Mouse (Mus musculus) stomach, embryonic 14.5 days (tissue): Measurements from ENCODE around the gene Hist1h2bb. TPM values are rescaled to one million over a fixed set of nuclear protein-coding genes. Genes with fewer than 3 reads are reported as not detected.
"Not testable (repeated sequence)": the region's sequence is repeated elsewhere in the genome, so short reads cannot be mapped to it uniquely, and the experiment has no call there.

Experiments
- ATAC-seq: fragments of 200-750 bp; cut with Nextera tagmentation; 2 replicates; pipeline ENCODE4 v1.8.0; 2017; ENCODE audit warnings: low read depth, moderate TSS enrichment; ENCODE audit not compliant: insufficient number of reproducible peaks, insufficient read depth, low FRiP score
- H3K27ac ChIP-seq: fragments of 300-500 bp; sonication (generic); 2 replicates; pipeline ENCODE4 v1.5.1; 2014; ENCODE audit warnings: mild to moderate bottlenecking, low read length, moderate library complexity, mixed read lengths
- H3K27me3 ChIP-seq: fragments of 300-500 bp; sonication (generic); 2 replicates; pipeline ENCODE4 v1.6.1; 2014; ENCODE audit warnings: low read length, control low read depth, mixed read lengths; ENCODE audit not compliant: control insufficient read depth, insufficient read depth
- H3K36me3 ChIP-seq: fragments of 300-500 bp; sonication (generic); 2 replicates; pipeline ENCODE4 v1.6.1; 2014; ENCODE audit warnings: mild to moderate bottlenecking, control low read depth, low read length, moderate library complexity, mixed read lengths; ENCODE audit not compliant: control insufficient read depth, insufficient read depth
- H3K4me1 ChIP-seq: fragments of 300-500 bp; sonication (generic); 2 replicates; pipeline ENCODE4 v1.6.1; 2014; ENCODE audit warnings: low read length, control low read depth, mixed read lengths; ENCODE audit not compliant: control insufficient read depth, insufficient read depth
- H3K4me2 ChIP-seq: fragments of 300-500 bp; sonication (generic); replicated peaks from 2 replicates; pipeline ENCODE4 v1.6.1; 2014; ENCODE audit warnings: low read depth, low read length, control low read depth
- H3K4me3 ChIP-seq: fragments of 300-500 bp; sonication (generic); 2 replicates; pipeline ENCODE4 v1.5.1; 2014; ENCODE audit warnings: low read depth, low read length, control low read depth
- H3K9ac ChIP-seq: fragments of 300-500 bp; sonication (generic); replicated peaks from 2 replicates; pipeline ENCODE4 v1.6.1; 2014; ENCODE audit warnings: low read depth, mild to moderate bottlenecking, control low read depth, low read length, moderate library complexity, mixed read lengths
- H3K9me3 ChIP-seq: fragments of 300-500 bp; sonication (generic); 2 replicates; pipeline ENCODE4 v1.6.1; 2016; ENCODE audit warnings: low read depth, low read length, control low read depth; ENCODE audit not compliant: control insufficient read depth
- WGBS: fragments of 180-500 bp; shearing (Covaris S2); extraction: QIAGEN DNeasy Blood & Tissue Kit; methylation state at CpG from one replicate; pipeline ENCODE4 v1.1.7; 2014; 5-methylcytosine and 5-hydroxymethylcytosine counted together
- polyA plus RNA-seq: library from polyadenylated mRNA; unstranded; fragments of >200 nt; fragmentation: Nextera tagmentation; extraction: Ambion mirVana; gene quantifications from 2 replicates; pipeline ENCODE4 v1.2.1, GENCODE M21; 2014

Gene Hist1h2bb
- polyA plus RNA-seq, 1 experiment from 2014 or later: 2.0 TPM

DNA sequence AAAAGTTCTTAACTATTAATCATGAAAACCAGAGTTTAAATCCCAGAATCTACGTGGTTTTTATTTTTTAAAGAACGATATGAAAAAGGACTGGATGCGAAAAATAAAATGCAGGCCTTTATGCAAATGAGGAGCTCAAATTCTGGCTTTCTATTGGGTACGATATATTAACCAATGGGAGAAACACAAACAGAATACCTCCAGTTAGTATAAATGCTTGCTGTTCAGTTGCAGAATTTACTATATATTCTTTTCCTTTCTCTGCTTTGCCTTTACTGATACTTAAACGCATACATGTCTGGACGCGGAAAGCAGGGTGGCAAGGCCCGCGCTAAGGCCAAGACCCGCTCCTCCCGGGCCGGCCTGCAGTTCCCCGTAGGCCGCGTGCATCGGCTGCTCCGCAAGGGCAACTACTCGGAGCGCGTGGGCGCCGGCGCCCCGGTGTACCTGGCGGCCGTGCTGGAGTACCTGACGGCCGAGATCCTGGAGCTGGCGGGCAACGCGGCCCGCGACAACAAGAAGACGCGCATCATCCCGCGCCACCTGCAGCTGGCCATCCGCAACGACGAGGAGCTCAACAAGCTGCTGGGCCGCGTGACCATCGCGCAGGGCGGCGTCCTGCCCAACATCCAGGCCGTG is 4.4 kb downstream of the Hist1h2bb start, which contains the start of gene Hist1h2ab:
Gene Hist1h2ab, plus strand, starts transcription at position 288 of the 639 bp plus-strand sequence.
- H3K27me3 ChIP-seq, H3K9me3 ChIP-seq, H3K36me3 ChIP-seq: not testable (repeated sequence)
- peak within 1 kb of the TSS; percentile 45 for H3K9ac ChIP-seq
- WGBS: under 1% methylated on average over 27 of the region's 47 CpGs
- peak within 1 kb of the TSS; percentile 53 for H3K4me2 ChIP-seq
- peak within 1 kb of the TSS; percentile 96 for H3K27ac ChIP-seq
- ATAC-seq: peak; percentile 47
- H3K4me3 ChIP-seq: peak within 1 kb of the TSS; percentile 37
- peaks cover 18% of the 10 kb centered on the region for H3K4me1 ChIP-seq

DNA sequence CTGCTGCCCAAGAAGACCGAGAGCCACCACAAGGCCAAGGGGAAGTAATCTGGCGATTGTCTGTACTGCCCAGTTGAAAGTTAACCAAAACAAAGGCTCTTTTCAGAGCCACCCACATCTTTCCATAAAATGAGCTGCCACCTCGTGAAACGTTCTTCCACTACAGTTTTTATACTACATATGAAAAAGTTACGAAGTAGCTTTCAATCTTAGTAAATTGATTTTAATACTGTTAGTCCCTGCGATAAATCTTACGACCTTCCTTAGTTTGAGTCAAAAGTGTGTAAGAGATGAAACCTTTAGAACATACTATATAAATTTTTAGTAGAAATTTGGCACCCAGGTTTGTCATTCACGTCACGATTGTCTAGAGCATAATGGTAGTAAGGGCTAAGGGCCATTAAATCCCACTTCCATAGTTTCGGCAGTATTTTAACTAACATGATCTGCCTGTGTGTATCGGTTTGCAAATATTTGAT is 5.0 kb downstream of the Hist1h2bb start:
- ATAC-seq: no peak
- Histone ChIP-seq H3K27me3 (no peaks in the 10 kb centered on the region), H3K4me1 (peaks cover 18% of the 10 kb centered on the region), H3K4me2 (peak overlapping the region; percentile 53), H3K4me3 (peak overlapping the region; percentile 37), H3K9ac (peak overlapping the region; percentile 45), H3K9me3 (no peaks in the 10 kb centered on the region), H3K36me3 (no peaks in the 10 kb centered on the region), H3K27ac (peak overlapping the region; percentile 96)
- WGBS: 2% methylated on average over 11 of the region's 11 CpGs

DNA sequence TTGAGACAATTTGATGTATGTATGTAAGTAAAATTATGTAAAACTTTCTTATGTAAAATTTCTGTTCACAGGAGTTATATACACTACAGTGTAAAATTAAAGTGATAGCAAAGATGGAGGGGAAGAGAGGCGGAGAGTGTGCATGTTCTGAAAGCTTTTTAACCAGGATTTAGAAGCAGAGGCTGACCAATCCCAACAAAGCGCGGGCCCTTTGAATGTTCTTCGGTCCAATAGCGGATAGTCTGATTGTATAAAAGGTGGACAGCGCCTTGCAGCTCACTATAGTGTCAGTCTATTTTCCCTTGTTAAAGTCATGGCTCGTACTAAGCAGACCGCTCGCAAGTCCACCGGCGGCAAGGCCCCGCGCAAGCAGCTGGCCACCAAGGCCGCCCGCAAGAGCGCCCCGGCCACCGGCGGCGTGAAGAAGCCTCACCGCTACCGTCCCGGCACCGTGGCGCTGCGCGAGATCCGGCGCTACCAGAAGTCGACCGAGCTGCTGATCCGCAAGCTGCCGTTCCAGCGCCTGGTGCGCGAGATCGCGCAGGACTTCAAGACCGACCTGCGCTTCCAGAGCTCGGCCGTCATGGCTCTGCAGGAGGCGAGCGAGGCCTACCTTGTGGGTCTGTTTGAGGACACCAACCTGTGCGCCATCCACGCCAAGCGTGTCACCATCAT is 5.7 kb downstream of the Hist1h2bb start, which contains the start of gene Hist1h3b:
Gene Hist1h3b, plus strand, starts transcription at position 201 of the 675 bp plus-strand sequence.
- Histone ChIP-seq H3K4me1 (peaks cover 18% of the 10 kb centered on the region), H3K27ac (peak within 1 kb of the TSS; percentile 96), H3K9ac (peak within 1 kb of the TSS; percentile 45), H3K4me2 (peak within 1 kb of the TSS; percentile 53), H3K4me3 (peak within 1 kb of the TSS; percentile 37)
- under 1% methylated on average over 18 of the region's 47 CpGs for WGBS
- H3K9me3 ChIP-seq, H3K36me3 ChIP-seq, H3K27me3 ChIP-seq: not testable (repeated sequence)
- ATAC-seq: peak; percentile 89

DNA sequence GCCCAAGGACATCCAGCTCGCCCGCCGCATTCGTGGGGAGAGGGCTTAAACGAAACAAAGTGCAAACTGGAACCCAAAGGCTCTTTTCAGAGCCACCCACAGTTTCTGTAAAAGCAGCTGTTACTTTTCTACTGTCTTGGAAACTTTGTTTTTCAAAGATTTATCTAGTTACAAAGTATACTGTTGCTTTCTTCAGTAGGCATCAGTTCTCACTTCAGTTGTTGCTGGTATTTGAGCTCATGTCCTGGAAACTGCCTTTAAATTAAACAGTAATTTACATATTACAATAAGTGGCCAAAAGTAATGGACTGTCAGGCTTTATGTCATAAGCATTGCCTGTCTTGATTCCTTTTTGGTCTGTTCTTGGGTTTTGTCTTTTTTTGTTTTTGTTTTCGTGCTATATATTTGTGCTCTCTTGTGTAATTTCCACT is 6.2 kb downstream of the Hist1h2bb start:
- H3K4me3 ChIP-seq: peak overlapping the region; percentile 37
- peak overlapping the region; percentile 34 for H3K9ac ChIP-seq
- peaks cover 18% of the 10 kb centered on the region for H3K4me1 ChIP-seq
- no peak for ATAC-seq
- H3K27ac ChIP-seq: peak overlapping the region; percentile 79; the same call in 1 of the 2 replicates
- no peaks in the 10 kb centered on the region for H3K27me3 ChIP-seq
- no peaks in the 10 kb centered on the region for H3K9me3 ChIP-seq
- no peaks in the 10 kb centered on the region for H3K36me3 ChIP-seq
- 2% methylated on average over 6 of the region's 6 CpGs for WGBS
- peak overlapping the region; percentile 40 for H3K4me2 ChIP-seq

DNA sequence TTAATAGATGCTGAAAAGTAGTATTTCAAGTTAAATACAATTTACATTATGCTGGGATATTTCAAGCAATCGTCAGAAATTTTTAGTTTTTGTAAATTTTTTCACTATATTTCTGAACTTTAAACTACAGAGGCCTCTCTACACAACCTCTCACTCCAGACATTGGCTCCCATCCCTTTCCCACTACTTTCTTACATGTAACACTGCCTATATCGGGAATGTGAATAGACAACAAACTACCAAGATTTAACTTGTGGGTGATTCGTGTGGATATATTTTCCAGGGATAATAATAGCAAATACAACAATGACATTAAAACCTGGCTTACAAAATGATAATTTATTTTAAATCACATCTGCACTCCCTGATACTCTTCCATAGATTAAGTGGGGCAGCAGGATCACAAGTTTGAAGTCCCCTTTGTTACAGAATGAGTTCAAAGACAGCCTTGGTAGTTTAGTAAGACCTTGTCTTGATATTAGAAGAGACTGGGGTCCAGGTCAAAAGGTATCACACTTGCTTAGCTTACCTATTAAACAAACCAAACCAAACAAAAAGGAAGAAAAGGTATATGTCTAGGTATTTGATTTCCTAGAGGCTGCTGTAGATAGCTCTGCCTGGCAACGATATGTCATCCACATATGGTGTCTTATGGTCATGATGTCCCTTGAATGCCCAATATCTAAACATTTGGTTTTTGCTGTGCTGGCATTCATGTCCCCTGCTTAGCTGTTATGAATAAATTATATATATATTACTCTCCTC is 7.0 kb downstream of the Hist1h2bb start:
- peak overlapping the region; percentile 34; the same call in 1 of the 2 replicates for H3K9ac ChIP-seq
- WGBS: 46% methylated on average over 4 of the region's 4 CpGs

DNA sequence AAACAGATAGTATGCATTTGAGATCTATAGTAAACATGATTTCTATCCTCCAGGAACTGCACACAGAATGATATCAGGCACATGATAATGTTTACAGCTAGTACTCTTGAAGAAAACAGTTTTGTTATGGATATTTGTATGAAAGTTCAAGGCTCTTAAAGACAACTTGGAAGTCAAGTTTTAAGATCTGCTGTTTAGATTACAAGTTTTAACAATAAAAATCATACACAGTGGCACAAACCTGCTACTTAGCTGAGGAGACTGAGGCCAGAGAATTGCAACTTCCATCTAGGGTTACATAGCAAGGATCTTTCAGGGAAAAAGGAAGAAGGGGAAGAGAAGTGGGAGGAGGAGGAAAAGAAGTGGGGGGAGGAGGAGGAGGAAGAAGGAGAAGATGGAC is 8.5 kb downstream of the Hist1h2bb start:
- Histone ChIP-seq H3K36me3 (no peaks in the 10 kb centered on the region), H3K27me3 (no peaks in the 10 kb centered on the region), H3K9me3 (no peaks in the 10 kb centered on the region), H3K9ac (no peak overlapping the region), H3K4me3 (no peak overlapping the region), H3K4me1 (peaks cover 9% of the 10 kb centered on the region), H3K4me2 (no peak overlapping the region), H3K27ac (no peak overlapping the region)
- ATAC-seq: no peak

More for the DNA sequence above, 7.0 kb downstream of the Hist1h2bb start:
- no peaks in the 10 kb centered on the region for H3K36me3 ChIP-seq
- peak overlapping the region; percentile 40 for H3K4me2 ChIP-seq
- H3K27me3 ChIP-seq: no peaks in the 10 kb centered on the region
- peaks cover 11% of the 10 kb centered on the region; the same call in 1 of the 2 replicates for H3K4me1 ChIP-seq
- H3K4me3 ChIP-seq: peak overlapping the region; percentile 37; the same call in 1 of the 2 replicates
- no peaks in the 10 kb centered on the region for H3K9me3 ChIP-seq
- peak overlapping the region; percentile 79; the same call in 1 of the 2 replicates for H3K27ac ChIP-seq
- no peak for ATAC-seq

DNA sequence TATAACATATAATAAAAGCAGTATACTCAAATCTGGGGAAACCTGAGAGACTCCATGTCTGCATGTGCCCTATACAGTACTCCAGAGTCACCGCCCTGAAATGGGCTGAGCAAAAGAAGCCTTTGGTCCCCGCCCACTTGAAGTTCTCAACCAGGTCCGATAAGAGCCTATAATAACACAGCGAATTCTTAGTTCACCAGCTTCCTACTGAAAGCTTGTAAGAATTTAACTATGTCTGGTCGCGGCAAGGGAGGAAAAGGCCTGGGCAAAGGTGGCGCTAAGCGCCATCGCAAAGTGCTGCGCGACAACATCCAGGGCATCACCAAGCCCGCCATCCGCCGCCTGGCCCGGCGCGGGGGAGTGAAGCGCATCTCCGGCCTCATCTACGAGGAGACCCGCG is 10.3 kb downstream of the Hist1h2bb start, which contains the start of gene Hist1h4b:
Gene Hist1h4b, plus strand, starts transcription at position 224 of the 400 bp plus-strand sequence.
- Histone ChIP-seq H3K9ac (peak within 1 kb of the TSS; percentile 40; the same call in 1 of the 2 replicates), H3K27me3 (no peaks in the 10 kb centered on the region), H3K36me3 (no peaks in the 10 kb centered on the region), H3K9me3 (no peaks in the 10 kb centered on the region), H3K4me1 (peaks cover 13% of the 10 kb centered on the region), H3K4me2 (peak within 1 kb of the TSS; percentile 70), H3K27ac (peak within 1 kb of the TSS; percentile 92), H3K4me3 (peak within 1 kb of the TSS; percentile 39)
- ATAC-seq: peak; percentile 71
- 0% methylated on average over 17 of the region's 22 CpGs for WGBS
